In the genomic region with DNA sequence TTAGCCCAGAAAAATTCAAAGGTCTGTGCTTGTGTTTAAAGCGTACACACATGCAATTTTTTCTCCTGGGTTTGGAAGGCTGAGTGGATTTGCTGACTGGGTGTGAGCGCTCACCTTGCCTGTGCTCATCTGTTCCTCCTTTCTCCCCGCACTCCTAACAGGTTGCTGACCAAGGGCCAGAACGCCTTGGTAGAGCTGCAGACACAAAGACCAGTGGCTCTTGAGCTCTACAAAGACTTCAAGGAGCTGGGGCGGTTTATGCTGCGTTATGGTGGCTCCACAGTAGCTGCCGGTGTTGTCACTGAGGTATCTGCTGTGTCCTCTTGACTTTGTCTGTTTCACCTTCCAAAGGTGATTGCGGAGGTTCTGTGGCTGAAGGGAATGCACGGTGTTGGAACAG, we compare ENCODE assay signal across 17 mouse cellular contexts. TPM values are rescaled to one million over a fixed set of nuclear protein-coding genes. Genes with fewer than 3 reads are reported as not detected.
"Had no signal": no experiment of that assay in that cellular context is flagged by ENCODE, and none has a peak within 500 bp of the region (broad histone marks: within the 10 kb centered on the region; RNA-seq: fewer than 3 reads in every experiment).

No protein-coding gene starts in this region.

- H3K4me1 ChIP-seq: neural tube, embryonic 13.5 days; neural tube, embryonic 15.5 days; stomach, embryonic 15.5 days had no signal

- DNase-seq: retina, postnatal 1 day; right cerebral cortex, adult 18-20 months; right cerebral cortex, postnatal 14 days; right cerebral cortex, postnatal 25 days; right cerebral cortex, postnatal 4 days; spleen, adult 18-20 months; thymus, adult 18-20 months; thymus, adult 2 months; thymus, postnatal 14 days; thymus, postnatal 25 days; thymus, postnatal 36 days; thymus, postnatal 4 days had no signal

- H3K27me3 ChIP-seq: neural tube, embryonic 13.5 days; neural tube, embryonic 15.5 days; stomach, embryonic 15.5 days had no signal

- H3K4me2 ChIP-seq: neural tube, embryonic 13.5 days; neural tube, embryonic 15.5 days; stomach, embryonic 15.5 days had no signal

- H3K9me3 ChIP-seq: neural tube, embryonic 13.5 days; neural tube, embryonic 15.5 days; stomach, embryonic 15.5 days had no signal

- H3K4me3 ChIP-seq: neural tube, embryonic 13.5 days; neural tube, embryonic 15.5 days; stomach, embryonic 15.5 days had no signal

- H3K9ac ChIP-seq: neural tube, embryonic 13.5 days; neural tube, embryonic 15.5 days; stomach, embryonic 15.5 days had no signal

- H3K27ac ChIP-seq: neural tube, embryonic 13.5 days; neural tube, embryonic 15.5 days; stomach, embryonic 15.5 days; stomach, postnatal 0 days had no signal

RNA-seq across cellular contexts. Expression of gene Aldh8a1, which starts 9.6 kb away (rescaled TPM):
- polyA plus RNA-seq: neural tube, embryonic 13.5 days; small intestine, adult 2 months had no signal
